Mouse (Mus musculus): Measurements from ENCODE around the gene Wiz. TPM values are rescaled to one million over a fixed set of nuclear protein-coding genes. Genes with fewer than 3 reads are reported as not detected.
A peak's percentile ranks its signal among the peaks of the same experiment; 100 is the strongest.

The Wiz gene
- polyA plus RNA-seq, 1 experiment from 2014 or later = 50.5 TPM

DNA sequence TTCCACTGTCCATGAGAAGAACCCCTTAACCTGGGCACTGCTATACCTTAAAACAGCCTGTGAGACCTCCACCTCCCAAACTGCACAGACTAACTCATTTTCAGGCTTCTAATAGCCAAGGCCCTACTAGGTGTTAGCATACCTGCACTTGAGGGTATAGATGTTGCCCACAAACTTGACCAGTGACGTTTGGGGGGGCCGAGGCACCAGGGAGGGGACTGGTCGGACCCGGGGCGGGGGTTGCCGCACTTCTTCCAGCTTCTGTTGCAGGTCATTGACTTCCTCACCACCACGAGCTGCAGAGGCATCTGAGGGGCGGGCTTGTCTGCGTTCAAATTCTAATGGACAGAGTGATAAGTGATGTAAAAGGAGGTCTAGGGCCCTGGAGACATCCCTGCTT is 33.0 kb downstream of the Wiz start:
- H3K4me2 ChIP-seq (replicated peaks) = no peak overlapping the region
- H3K36me3 ChIP-seq = peaks cover 82% of the 10 kb centered on the region
- no peak overlapping the region for H3K4me3 ChIP-seq
- no peaks in the 10 kb centered on the region for H3K9me3 ChIP-seq
- no peaks in the 10 kb centered on the region for H3K27me3 ChIP-seq (replicated peaks)
- H3K4me1 ChIP-seq = 0 out of 2 replicates have a peak, but pooled peaks cover 4% of the 10 kb centered on the region
- ATAC-seq (ENCODE audit: low FRiP score, low read depth) = no peak
- no peak overlapping the region for H3K27ac ChIP-seq
- WGBS = 93% methylated on average over 9 of the region's 9 CpGs
- no peak overlapping the region for H3K9ac ChIP-seq

DNA sequence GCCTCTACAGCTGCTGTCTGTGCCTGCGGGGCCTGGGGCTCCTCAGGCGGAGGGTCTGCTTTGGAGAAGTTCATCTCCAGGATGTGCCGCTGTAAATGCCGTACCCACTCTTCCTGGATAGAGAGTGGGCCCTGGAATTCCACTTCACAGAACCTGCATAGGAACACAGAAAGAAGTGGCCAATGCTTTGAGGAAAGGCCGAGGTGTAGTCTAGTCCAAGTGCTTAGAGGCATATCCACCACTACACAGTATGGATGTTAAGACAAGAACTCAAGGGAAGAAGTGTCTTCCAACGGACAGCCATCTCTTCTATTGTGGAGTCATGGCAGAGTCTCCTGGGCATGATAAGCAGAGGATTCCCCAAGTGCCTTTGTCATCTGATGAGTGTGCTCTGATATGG is 34.2 kb downstream of the Wiz start:
- H3K4me1 ChIP-seq = 0 out of 2 replicates have a peak, but pooled peaks cover 4% of the 10 kb centered on the region
- no peak overlapping the region for H3K9ac ChIP-seq
- WGBS = 95% methylated on average over 6 of the region's 6 CpGs
- no peaks in the 10 kb centered on the region for H3K9me3 ChIP-seq
- no peak overlapping the region for H3K4me2 ChIP-seq (replicated peaks)
- H3K27me3 ChIP-seq (replicated peaks) = no peaks in the 10 kb centered on the region
- H3K27ac ChIP-seq = no peak overlapping the region
- peaks cover 69% of the 10 kb centered on the region for H3K36me3 ChIP-seq
- no peak overlapping the region for H3K4me3 ChIP-seq
- ATAC-seq (ENCODE audit: low FRiP score, low read depth) = no peak

DNA sequence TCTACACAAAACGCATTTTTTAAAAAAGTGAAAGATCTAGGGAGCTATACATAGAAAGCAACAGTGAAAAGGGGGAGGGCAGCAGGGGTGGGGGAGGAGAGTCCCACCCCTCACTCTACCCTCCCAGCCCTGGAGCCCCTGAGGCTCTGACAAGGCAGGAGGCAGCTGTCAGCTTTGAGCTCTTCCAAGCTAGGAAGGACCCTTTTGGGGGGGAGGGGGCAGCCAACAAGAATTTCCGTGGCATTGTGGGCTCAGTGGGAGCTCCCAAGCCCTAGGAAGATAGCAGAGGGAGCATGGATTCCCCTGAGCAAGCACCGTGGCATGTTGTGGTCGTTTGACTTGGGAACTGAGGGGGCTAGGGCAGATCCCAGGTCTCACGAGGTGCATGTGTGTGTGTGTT is 35.0 kb downstream of the Wiz start:
- Histone ChIP-seq H3K4me3 (no peak overlapping the region), H3K4me2 (replicated peaks) (no peak overlapping the region), H3K27me3 (replicated peaks) (no peaks in the 10 kb centered on the region), H3K4me1 (peaks cover 5% of the 10 kb centered on the region; the same call in 1 of the 2 replicates), H3K36me3 (peaks cover 61% of the 10 kb centered on the region), H3K27ac (no peak overlapping the region), H3K9ac (0 out of 2 replicates have a peak overlapping the region, but pooled peaks have one; percentile 21), H3K9me3 (no peaks in the 10 kb centered on the region)
- ATAC-seq (ENCODE audit: low FRiP score, low read depth) = no peak
- 62% methylated on average over 5 of the region's 5 CpGs for WGBS

DNA sequence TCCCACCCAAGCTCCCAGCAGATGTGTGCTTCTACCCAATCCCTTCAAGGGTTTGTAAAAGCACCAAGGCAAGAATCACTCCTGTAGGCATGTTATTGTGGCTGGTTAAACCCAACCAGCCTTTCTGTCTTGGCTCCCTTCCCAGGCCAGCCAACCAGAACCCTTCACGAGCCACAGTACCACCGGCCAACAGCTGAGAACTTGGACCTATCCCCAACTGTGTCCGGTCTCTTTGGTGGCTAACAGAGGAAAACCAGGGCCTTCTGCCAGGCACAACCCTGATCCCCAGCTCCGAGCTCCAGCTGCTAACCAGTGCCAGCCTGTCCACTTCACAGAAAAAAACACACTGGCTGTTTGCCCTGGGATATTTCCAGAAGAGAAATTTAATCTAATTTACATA is 35.5 kb downstream of the Wiz start:
- WGBS = 87% methylated on average over 4 of the region's 4 CpGs
- Histone ChIP-seq H3K4me3 (no peak overlapping the region), H3K36me3 (peaks cover 56% of the 10 kb centered on the region), H3K4me2 (replicated peaks) (no peak overlapping the region), H3K27me3 (replicated peaks) (no peaks in the 10 kb centered on the region), H3K4me1 (peaks cover 10% of the 10 kb centered on the region; the same call in 1 of the 2 replicates), H3K27ac (no peak overlapping the region), H3K9me3 (no peaks in the 10 kb centered on the region), H3K9ac (no peak overlapping the region)
- ATAC-seq (ENCODE audit: low FRiP score, low read depth) = no peak

DNA sequence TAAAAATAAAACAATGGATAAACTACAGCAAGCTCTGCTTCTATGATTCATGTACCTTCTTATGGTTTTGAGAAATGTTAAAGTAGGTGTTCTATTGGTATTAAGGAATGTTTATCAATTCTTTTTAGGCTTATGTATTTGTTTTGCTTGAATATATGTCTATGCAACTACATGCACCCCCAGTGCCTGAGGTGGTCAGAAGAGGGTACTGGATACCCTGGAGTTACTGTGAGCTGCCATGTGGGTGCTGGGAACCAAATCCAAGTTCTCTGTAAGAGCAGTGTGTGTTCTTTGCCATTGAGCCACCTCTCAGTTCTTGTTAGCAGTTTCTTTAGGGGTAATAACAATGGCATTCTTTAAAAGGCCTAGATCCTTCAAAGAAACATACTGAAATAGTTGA is 37.5 kb downstream of the Wiz start:
- Histone ChIP-seq H3K9ac (no peak overlapping the region), H3K9me3 (no peaks in the 10 kb centered on the region), H3K4me1 (peaks cover 17% of the 10 kb centered on the region), H3K4me2 (replicated peaks) (no peak overlapping the region), H3K36me3 (peaks cover 36% of the 10 kb centered on the region), H3K27ac (no peak overlapping the region), H3K4me3 (no peak overlapping the region), H3K27me3 (replicated peaks) (no peaks in the 10 kb centered on the region)
- ATAC-seq (ENCODE audit: low FRiP score, low read depth) = no peak

DNA sequence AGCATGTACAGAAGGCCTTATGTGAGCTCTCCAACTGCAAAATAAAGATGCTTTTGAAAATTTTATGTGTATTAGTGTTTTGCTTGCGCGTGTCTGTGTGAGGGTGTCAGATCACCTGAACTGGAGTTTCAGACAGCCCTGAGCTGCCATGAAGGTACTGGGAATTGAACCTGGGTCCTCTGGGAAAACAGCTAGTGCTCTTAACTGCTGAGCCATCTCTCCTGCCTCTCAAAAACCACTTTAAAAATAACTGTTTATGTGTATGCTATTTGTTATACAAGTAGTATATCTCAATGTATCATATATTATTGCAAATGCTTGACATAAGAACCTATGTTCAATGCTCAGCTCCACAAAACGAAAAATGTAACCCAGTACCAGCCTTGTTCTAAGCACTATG is 38.0 kb downstream of the Wiz start:
- Histone ChIP-seq H3K27me3 (replicated peaks) (no peaks in the 10 kb centered on the region), H3K36me3 (peaks cover 32% of the 10 kb centered on the region), H3K27ac (no peak overlapping the region), H3K4me2 (replicated peaks) (peak overlapping the region; percentile 82), H3K9ac (no peak overlapping the region), H3K4me1 (peaks cover 17% of the 10 kb centered on the region), H3K9me3 (no peaks in the 10 kb centered on the region), H3K4me3 (no peak overlapping the region)
- ATAC-seq (ENCODE audit: low FRiP score, low read depth) = no peak
- WGBS = 74% methylated on average over 3 of the region's 3 CpGs

DNA sequence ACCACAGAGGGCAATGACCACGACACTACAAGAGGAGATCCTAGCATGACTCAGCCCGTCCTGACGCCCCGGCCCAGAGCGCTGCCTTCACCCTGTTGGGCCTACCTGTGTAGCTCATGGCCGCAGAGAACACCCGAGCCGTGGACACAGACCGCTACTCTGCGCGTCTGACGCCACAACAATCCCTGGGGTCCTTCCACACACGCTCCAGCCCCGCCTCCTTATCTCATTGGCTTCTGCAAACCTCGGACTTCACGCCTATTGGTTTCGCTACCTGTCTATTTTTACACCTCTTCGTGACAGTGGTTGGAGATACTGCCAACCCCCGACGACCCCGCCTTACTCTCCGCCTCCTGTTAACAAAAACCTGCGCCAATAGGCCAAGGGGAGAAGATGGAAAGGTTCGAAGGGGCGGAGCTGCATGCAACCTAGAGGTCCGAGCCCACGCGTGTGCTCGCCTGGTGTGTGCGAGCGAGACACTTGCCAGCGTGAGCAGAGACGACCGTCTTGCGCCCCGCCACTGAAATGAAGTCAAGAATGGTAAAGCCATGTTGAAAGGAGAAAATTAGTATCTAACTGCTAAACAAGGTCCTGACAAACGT is 38.8 kb downstream of the Wiz start, which contains the start of gene Akap8l:
Gene Akap8l (minus strand): TSS at position 226 of the 602 bp plus-strand sequence.
- peak within 1 kb of the TSS; percentile 74 for H3K9ac ChIP-seq
- peak; percentile 95 for ATAC-seq (ENCODE audit: low FRiP score, low read depth)
- peak within 1 kb of the TSS; percentile 60; the same call in 1 of the 2 replicates for H3K27ac ChIP-seq
- H3K9me3 ChIP-seq = no peaks in the 10 kb centered on the region
- H3K4me2 ChIP-seq (replicated peaks) = peak within 1 kb of the TSS; percentile 82
- H3K36me3 ChIP-seq = peaks cover 24% of the 10 kb centered on the region
- H3K4me1 ChIP-seq = peaks cover 17% of the 10 kb centered on the region
- peak within 1 kb of the TSS; percentile 63 for H3K4me3 ChIP-seq
- WGBS = under 1% methylated on average over 37 of the region's 37 CpGs
- no peaks in the 10 kb centered on the region for H3K27me3 ChIP-seq (replicated peaks)

DNA sequence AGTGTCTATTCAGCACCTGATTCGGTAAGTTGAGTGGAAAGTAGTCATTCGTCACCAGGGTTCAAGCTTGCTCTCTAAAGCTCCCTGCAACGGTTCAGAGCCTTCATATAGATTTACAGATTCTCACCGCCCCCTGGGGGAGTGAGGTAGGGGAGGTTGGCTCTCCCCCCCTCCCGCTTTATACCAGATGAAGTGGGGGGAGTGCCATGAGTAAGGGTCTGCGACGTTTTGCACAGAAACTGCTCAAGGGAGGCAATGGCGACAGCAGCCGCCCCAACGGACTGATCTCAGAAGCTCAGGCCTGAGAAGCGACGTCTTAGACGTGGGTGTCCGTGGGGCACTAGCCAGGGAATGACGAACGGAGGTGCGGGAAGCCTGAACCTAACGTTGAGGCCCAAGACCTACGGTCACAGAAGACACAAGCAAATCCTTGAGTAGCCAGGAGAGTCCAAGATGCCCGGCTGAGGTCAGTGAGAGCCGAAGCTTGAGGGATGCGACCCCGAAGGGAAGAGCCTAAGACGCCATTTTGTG is 39.3 kb downstream of the Wiz start:
- peaks cover 21% of the 10 kb centered on the region for H3K36me3 ChIP-seq
- H3K27ac ChIP-seq = peak overlapping the region; percentile 60; the same call in 1 of the 2 replicates
- peak overlapping the region; percentile 74 for H3K9ac ChIP-seq
- under 1% methylated on average over 24 of the region's 24 CpGs for whole genome bisulfite sequencing
- peak overlapping the region; percentile 82 for H3K4me2 ChIP-seq (replicated peaks)
- H3K4me1 ChIP-seq = peaks cover 17% of the 10 kb centered on the region
- no peaks in the 10 kb centered on the region for H3K27me3 ChIP-seq (replicated peaks)
- ATAC-seq (ENCODE audit: low FRiP score, low read depth) = peak; percentile 54
- peak overlapping the region; percentile 63 for H3K4me3 ChIP-seq
- H3K9me3 ChIP-seq = no peaks in the 10 kb centered on the region

DNA sequence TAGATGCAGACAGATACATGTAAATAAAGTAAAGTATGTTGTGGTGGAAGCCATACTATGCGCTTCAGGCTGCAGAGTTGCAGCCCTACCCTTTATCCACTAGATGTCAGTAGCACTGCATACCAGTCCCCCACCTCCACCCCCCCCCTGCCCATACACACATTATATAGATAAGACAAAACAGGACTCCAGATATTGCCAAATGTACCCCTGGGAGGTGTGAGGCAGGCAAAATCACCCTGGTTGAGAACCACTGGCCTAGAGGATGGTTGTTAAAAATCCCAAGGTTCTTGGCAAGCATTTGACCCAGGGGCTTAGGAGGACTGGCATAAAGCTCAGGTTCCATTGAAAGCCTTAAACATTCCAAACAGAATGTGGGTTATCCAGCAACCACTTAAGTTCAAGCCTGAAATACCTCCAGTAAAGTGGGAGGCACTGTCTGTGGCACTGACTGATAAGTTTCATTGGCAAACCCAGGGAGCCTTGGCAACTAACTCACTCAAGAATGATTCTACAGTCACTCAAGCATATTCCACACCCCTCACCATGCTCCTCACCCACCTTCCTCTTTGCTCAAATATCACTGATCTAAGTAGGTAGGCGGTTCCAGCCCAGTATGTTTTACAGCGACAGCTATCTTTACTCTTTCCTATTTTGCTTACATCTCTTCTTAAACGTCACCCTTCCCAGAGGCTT is 40.1 kb downstream of the Wiz start:
- no peaks in the 10 kb centered on the region for H3K27me3 ChIP-seq (replicated peaks)
- H3K4me1 ChIP-seq = peaks cover 15% of the 10 kb centered on the region
- H3K27ac ChIP-seq = no peak overlapping the region
- H3K9ac ChIP-seq = peak overlapping the region; percentile 74
- H3K9me3 ChIP-seq = no peaks in the 10 kb centered on the region
- ATAC-seq (ENCODE audit: low FRiP score, low read depth) = no peak
- peaks cover 20% of the 10 kb centered on the region for H3K36me3 ChIP-seq
- H3K4me3 ChIP-seq = peak overlapping the region; percentile 63
- peak overlapping the region; percentile 82 for H3K4me2 ChIP-seq (replicated peaks)
- 19% methylated on average over 4 of the region's 4 CpGs for WGBS

DNA sequence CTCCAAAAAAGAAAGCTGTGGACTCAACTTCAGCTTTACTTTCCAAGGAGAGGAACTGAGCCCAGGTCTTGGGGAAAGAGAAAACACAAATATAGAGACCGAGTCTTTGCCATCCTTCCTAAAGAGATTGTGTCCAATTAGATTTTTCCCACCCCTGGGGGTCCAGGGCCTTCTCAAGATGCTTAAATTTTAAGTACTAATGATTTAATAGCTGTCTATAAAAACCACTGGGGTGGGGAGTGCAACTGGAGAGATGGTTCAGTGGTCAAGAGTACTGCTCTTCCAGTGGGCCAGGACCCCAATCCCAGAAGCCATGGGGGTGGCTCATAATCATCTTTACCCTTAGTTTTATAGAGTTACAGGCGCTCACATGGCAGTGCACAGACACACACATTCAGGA is 40.8 kb downstream of the Wiz start:
- peak overlapping the region; percentile 82 for H3K4me2 ChIP-seq (replicated peaks)
- no peaks in the 10 kb centered on the region for H3K9me3 ChIP-seq
- H3K4me1 ChIP-seq = peaks cover 13% of the 10 kb centered on the region
- 87% methylated on average over 2 of the region's 2 CpGs for WGBS
- H3K27ac ChIP-seq = no peak overlapping the region
- no peaks in the 10 kb centered on the region for H3K27me3 ChIP-seq (replicated peaks)
- no peak overlapping the region for H3K4me3 ChIP-seq
- no peak for ATAC-seq (ENCODE audit: low FRiP score, low read depth)
- H3K9ac ChIP-seq = no peak overlapping the region
- H3K36me3 ChIP-seq = peaks cover 18% of the 10 kb centered on the region

DNA sequence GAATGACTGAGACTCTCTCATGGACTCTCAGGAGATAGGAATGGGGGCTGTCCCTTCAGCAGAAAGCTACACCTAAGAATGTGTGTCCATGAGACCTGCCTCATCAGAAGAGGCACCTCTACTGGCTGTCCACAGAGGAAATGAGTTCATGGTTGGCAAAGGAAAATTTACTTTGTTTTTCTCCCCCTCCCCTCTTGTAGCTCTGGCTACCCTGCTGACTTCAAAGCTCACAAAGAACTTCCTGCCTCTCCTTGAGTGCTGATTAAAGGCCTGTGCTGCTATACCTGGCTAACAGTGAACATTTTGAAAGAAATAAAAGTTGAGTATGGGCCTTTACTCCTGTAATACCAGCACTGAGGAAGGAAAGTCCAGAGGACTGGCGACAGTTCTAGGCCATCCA is 48.1 kb downstream of the Wiz start:
- H3K4me3 ChIP-seq = no peak overlapping the region
- no peaks in the 10 kb centered on the region for H3K27me3 ChIP-seq (replicated peaks)
- 100% methylated on average over 1 of the region's 1 CpGs for WGBS
- no peak for ATAC-seq (ENCODE audit: low FRiP score, low read depth)
- H3K36me3 ChIP-seq = peaks cover 59% of the 10 kb centered on the region
- no peak overlapping the region for H3K4me2 ChIP-seq (replicated peaks)
- H3K9me3 ChIP-seq = no peaks in the 10 kb centered on the region
- H3K4me1 ChIP-seq = no peaks in the 10 kb centered on the region
- no peak overlapping the region for H3K27ac ChIP-seq
- no peak overlapping the region for H3K9ac ChIP-seq

DNA sequence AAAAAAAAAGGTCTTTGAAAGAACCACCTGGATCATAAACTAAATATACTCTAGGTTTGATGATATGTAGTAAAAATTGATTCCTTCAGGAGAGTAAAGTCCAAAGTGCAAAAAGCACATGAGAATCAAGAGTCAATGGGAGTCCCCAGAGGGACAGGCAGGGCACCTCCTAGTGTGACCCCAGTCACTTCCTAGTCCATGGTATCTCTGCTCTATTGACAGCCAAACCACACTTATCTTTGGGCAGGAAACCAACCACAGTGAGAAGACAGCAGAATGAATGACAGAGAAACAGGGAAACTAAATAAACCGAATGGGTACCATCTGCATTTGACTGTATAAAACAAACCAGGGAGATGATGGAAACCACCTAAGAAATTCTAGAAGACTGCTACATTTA is 49.1 kb downstream of the Wiz start:
- peaks cover 68% of the 10 kb centered on the region for H3K36me3 ChIP-seq
- H3K27ac ChIP-seq = no peak overlapping the region
- 85% methylated on average over 1 of the region's 1 CpGs for WGBS
- no peak overlapping the region for H3K9ac ChIP-seq
- no peaks in the 10 kb centered on the region for H3K27me3 ChIP-seq (replicated peaks)
- H3K4me2 ChIP-seq (replicated peaks) = no peak overlapping the region
- ATAC-seq (ENCODE audit: low FRiP score, low read depth) = no peak
- H3K4me1 ChIP-seq = no peaks in the 10 kb centered on the region
- H3K9me3 ChIP-seq = no peaks in the 10 kb centered on the region
- H3K4me3 ChIP-seq = no peak overlapping the region

Measured in neural tube, embryonic 12.5 days (tissue).